Mouse (Mus musculus) heart, adult 2 months (tissue): ENCODE data around the gene Trim69. TPM values are rescaled to one million over a fixed set of nuclear protein-coding genes. Genes with fewer than 3 reads are reported as not detected.
A peak's percentile ranks its signal among the peaks of the same experiment; 100 is the strongest.

Experiments
- DNase-seq, 2 experiments: peaks; one replicate each; pipeline ENCODE4 v3.0.0; 2021
- H3K27ac ChIP-seq: fragments of 200-600 bp; 2 replicates; pipeline ENCODE4 v1.8.1; 2022
- H3K27me3 ChIP-seq: fragments of 200-500 bp; 2 replicates; pipeline ENCODE4 v1.6.1; 2012; ENCODE audit warnings: mild to moderate bottlenecking, low read length, inconsistent platforms, mixed read lengths; ENCODE audit not compliant: control insufficient read depth, insufficient read depth
- H3K36me3 ChIP-seq: fragments of 200-500 bp; 2 replicates; pipeline ENCODE4 v1.6.1; 2012; ENCODE audit warnings: low read length, inconsistent platforms; ENCODE audit not compliant: control insufficient read depth, insufficient read depth
- H3K4me1 ChIP-seq: fragments of 200-500 bp; 2 replicates; pipeline ENCODE4 v1.6.1; 2011; ENCODE audit warnings: low read length; ENCODE audit not compliant: control insufficient read depth, insufficient read depth
- H3K4me3 ChIP-seq: fragments of 200-600 bp; 2 replicates; pipeline ENCODE4 v1.8.1; 2022
- H3K79me2 ChIP-seq: fragments of 200-500 bp; replicated peaks from 2 replicates; pipeline ENCODE4 v1.6.1; 2012; ENCODE audit warnings: mild to moderate bottlenecking, inconsistent platforms, low read length, moderate library complexity, mixed read lengths; ENCODE audit not compliant: control insufficient read depth, insufficient read depth
- H3K9ac ChIP-seq: fragments of 200-500 bp; 2 replicates; pipeline ENCODE4 v1.6.1; 2012; ENCODE audit warnings: low read depth, mild to moderate bottlenecking, control low read depth, inconsistent platforms, low read length, mixed read lengths
- CTCF ChIP-seq: fragments of 200-600 bp; IDR thresholded peaks from 2 replicates; pipeline ENCODE4 v1.8.1; 2022; ENCODE audit warnings: antibody characterized with exemption, mild to moderate bottlenecking, moderate library complexity
- EP300 ChIP-seq: fragments of 200-500 bp; IDR thresholded peaks from 2 replicates; pipeline ENCODE4 v1.6.1; 2011; ENCODE audit warnings: low read depth, low read length, control low read depth; ENCODE audit not compliant: insufficient read depth
- POLR2A ChIP-seq: fragments of 200-500 bp; IDR thresholded peaks from 2 replicates; pipeline ENCODE4 v1.6.1; 2011; ENCODE audit warnings: mild to moderate bottlenecking, low read depth, low read length, control low read depth; ENCODE audit not compliant: insufficient read depth
- WGBS: fragments of 180-500 bp; shearing (Covaris S2); methylation state at CpG from one replicate; pipeline ENCODE4 v1.1.7; 2018; 5-methylcytosine and 5-hydroxymethylcytosine counted together
- intact Hi-C: fragments of 180-260 bp; cut with DNase I; formaldehyde crosslinking; loops from one replicate; pipeline ENCODE4 v1.15.1; 2025
- polyA plus RNA-seq: library from polyadenylated mRNA; depleted of rRNA; stranded (reverse); fragments of >200 nt; gene quantifications from 2 replicates; pipeline ENCODE4 v1.2.3, GENCODE M21; 2012
- total RNA-seq, 2 experiments: library from RNA; stranded (reverse); gene quantifications; 2 replicates each; pipeline ENCODE4 v1.2.3; 2021

Trim69 gene
- total and polyA plus RNA-seq, 3 experiments, result not detected

DNA sequence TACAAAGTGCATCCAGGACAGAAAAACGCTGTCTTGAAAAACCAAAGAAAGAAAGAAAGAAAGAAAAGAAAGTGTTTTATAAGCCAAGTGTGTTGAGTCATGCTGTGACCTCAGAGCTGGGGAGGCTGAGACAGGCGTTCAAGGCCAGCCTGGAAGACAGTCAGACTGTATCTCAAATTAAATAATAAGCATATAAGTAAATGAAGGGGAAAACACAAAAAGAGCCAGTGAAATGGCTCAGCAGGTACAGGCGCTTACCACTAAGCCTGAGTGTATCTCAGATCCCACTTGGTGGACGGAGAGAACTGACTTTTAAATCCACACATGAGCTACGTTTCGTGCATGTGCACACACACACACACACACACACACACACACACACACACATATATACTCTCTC is 11.2 kb upstream of the Trim69 start:
- intact Hi-C loops, result no loop called here
- Histone ChIP-seq H3K4me1 (peaks cover 8% of the 10 kb centered on the region), H3K79me2 (peaks cover 2% of the 10 kb centered on the region), H3K36me3 (peaks cover 23% of the 10 kb centered on the region), H3K9ac (no peak overlapping the region; the same call in 1 of the 2 replicates), H3K27ac (no peak overlapping the region), H3K4me3 (peak overlapping the region; percentile 79), H3K27me3 (no peaks in the 10 kb centered on the region)
- WGBS, result 57% methylated on average over 6 of the region's 6 CpGs
- no peak for TF ChIP-seq EP300
- TF ChIP-seq CTCF, result no peak
- TF ChIP-seq POLR2A, result no peak
- DNase-seq, result no peak

DNA sequence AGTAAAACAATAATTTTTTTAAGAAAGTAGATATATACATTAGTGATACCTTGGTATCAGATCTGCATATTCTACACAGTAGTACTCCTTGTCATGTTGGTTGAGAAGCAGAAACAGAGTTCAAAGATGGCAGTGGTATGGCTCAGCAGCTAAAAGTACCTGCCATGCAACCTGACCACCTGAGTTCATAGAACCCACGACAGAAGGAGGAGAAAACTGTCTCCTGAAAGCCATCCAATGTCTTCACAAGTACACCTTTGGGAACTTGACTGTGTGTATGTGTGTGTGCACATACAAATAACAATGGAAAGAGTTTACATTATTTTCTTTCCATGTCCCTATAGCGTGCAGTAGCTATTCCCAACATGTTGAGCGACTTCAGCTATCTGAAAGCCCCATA is 10.8 kb upstream of the Trim69 start:
- Histone ChIP-seq H3K27me3 (no peaks in the 10 kb centered on the region), H3K4me1 (peaks cover 8% of the 10 kb centered on the region), H3K27ac (no peak overlapping the region), H3K4me3 (peak overlapping the region; percentile 10; the same call in 1 of the 2 replicates), H3K36me3 (peaks cover 23% of the 10 kb centered on the region), H3K9ac (no peak overlapping the region), H3K79me2 (peaks cover 2% of the 10 kb centered on the region)
- intact Hi-C loops, result no loop called here
- 62% methylated on average over 3 of the region's 3 CpGs for whole genome bisulfite sequencing
- DNase-seq, result no peak
- TF ChIP-seq CTCF (no peak), POLR2A (no peak), EP300 (no peak)

- Histone ChIP-seq H3K4me3 (no peak overlapping the region), H3K9ac (no peak overlapping the region)
- WGBS, result 90% methylated on average over 1 of the region's 1 CpGs
Measured at GRCm38 (mm10) chr2:122151221-122151620, 9.3 kb upstream of the Trim69 start.

GRCm38 (mm10) chr2:122152850-122153249 is 7.7 kb upstream of the Trim69 start:
- intact Hi-C loops, result no loop called here
- Histone ChIP-seq H3K79me2 (peaks cover 2% of the 10 kb centered on the region), H3K4me3 (no peak overlapping the region), H3K9ac (no peak overlapping the region), H3K36me3 (peaks cover 23% of the 10 kb centered on the region), H3K27me3 (no peaks in the 10 kb centered on the region), H3K27ac (no peak overlapping the region), H3K4me1 (peaks cover 6% of the 10 kb centered on the region)
- TF ChIP-seq EP300, result no peak
- TF ChIP-seq CTCF, result no peak
- no peak for TF ChIP-seq POLR2A
- 76% methylated on average over 3 of the region's 3 CpGs for WGBS
- DNase-seq, result no peak

More at GRCm38 (mm10) chr2:122151221-122151620, 9.3 kb upstream of the Trim69 start:
- H3K4me1 ChIP-seq, result peaks cover 8% of the 10 kb centered on the region
- DNase-seq, result no peak
- intact Hi-C loops, result no loop called here
- TF ChIP-seq POLR2A (no peak), EP300 (no peak), CTCF (no peak)
- H3K79me2 ChIP-seq, result peaks cover 2% of the 10 kb centered on the region
- H3K27ac ChIP-seq, result no peak overlapping the region
- H3K36me3 ChIP-seq, result peaks cover 23% of the 10 kb centered on the region
- no peaks in the 10 kb centered on the region for H3K27me3 ChIP-seq

- Histone ChIP-seq H3K79me2 (peaks cover 2% of the 10 kb centered on the region), H3K4me3 (no peak overlapping the region), H3K27ac (no peak overlapping the region), H3K4me1 (peaks cover 6% of the 10 kb centered on the region), H3K36me3 (peaks cover 23% of the 10 kb centered on the region), H3K9ac (no peak overlapping the region), H3K27me3 (no peaks in the 10 kb centered on the region)
- intact Hi-C loops, result no loop called here
- 78% methylated on average over 7 of the region's 7 CpGs for whole genome bisulfite sequencing
- TF ChIP-seq POLR2A (no peak), EP300 (no peak), CTCF (no peak)
- no peak for DNase-seq
Measured at GRCm38 (mm10) chr2:122153681-122154365, 6.7 kb upstream of the Trim69 start.

DNA sequence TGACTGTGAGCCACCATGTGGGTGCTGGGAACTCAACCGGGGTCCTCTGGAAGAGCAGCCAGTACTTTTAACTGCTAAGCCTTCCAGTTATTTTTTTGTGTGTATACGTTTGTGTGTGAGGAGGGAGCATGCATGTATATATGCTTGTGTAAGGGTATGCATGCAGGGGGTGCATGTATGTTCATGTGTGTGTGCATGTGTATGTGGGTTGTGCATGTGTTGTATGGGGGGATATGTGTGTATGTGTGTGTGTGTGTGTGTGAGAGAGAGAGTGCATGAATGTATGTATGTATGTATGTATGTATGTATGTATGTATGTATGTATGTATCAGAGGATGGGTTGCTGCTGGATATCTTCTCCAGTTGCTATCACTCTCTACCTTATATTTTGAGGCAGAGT is 6.0 kb upstream of the Trim69 start:
- no peak overlapping the region for H3K4me3 ChIP-seq
- peaks cover 2% of the 10 kb centered on the region for H3K79me2 ChIP-seq
- H3K27me3 ChIP-seq, result no peaks in the 10 kb centered on the region
- 92% methylated on average over 2 of the region's 2 CpGs for WGBS
- no peak for TF ChIP-seq EP300
- TF ChIP-seq CTCF, result no peak
- TF ChIP-seq POLR2A, result peak; percentile 23; the same call in 1 of the 2 replicates
- H3K36me3 ChIP-seq, result peaks cover 23% of the 10 kb centered on the region
- DNase-seq, result no peak
- peaks cover 6% of the 10 kb centered on the region for H3K4me1 ChIP-seq
- intact Hi-C loops, result no loop called here
- no peak overlapping the region for H3K27ac ChIP-seq
- no peak overlapping the region for H3K9ac ChIP-seq
